Mouse (Mus musculus) intestine, postnatal 0 days (tissue): ENCODE data around the gene Plagl2. TPM values are rescaled to one million over a fixed set of nuclear protein-coding genes. Genes with fewer than 3 reads are reported as not detected.
A peak's percentile ranks its signal among the peaks of the same experiment; 100 is the strongest.
"Not testable (repeated sequence)": the region's sequence is repeated elsewhere in the genome, so short reads cannot be mapped to it uniquely, and the experiment has no call there.

Experiments
- ATAC-seq: fragments of 200-750 bp; cut with Nextera tagmentation; 2 replicates; pipeline ENCODE4 v1.8.0; 2017; ENCODE audit warnings: mild to moderate bottlenecking, moderate TSS enrichment, moderate library complexity
- H3K27ac ChIP-seq: fragments of 300-500 bp; sonication (generic); 2 replicates; pipeline ENCODE4 v1.5.1; 2014; ENCODE audit warnings: mild to moderate bottlenecking, low read depth, low read length, moderate library complexity
- H3K27me3 ChIP-seq: fragments of 300-500 bp; sonication (generic); replicated peaks from 2 replicates; pipeline ENCODE4 v1.6.1; 2014; ENCODE audit warnings: low read length, mixed read lengths; ENCODE audit not compliant: control insufficient read depth, insufficient read depth
- H3K36me3 ChIP-seq: fragments of 300-500 bp; sonication (generic); 2 replicates; pipeline ENCODE4 v1.6.1; 2014; ENCODE audit warnings: mild to moderate bottlenecking, moderate library complexity; ENCODE audit not compliant: control insufficient read depth, insufficient read depth
- H3K4me1 ChIP-seq: fragments of 300-500 bp; sonication (generic); replicated peaks from 2 replicates; pipeline ENCODE4 v1.6.1; 2014; ENCODE audit warnings: antibody characterized with exemption, low read length, mixed read lengths; ENCODE audit not compliant: control insufficient read depth, insufficient read depth
- H3K4me2 ChIP-seq: fragments of 300-500 bp; sonication (generic); replicated peaks from 2 replicates; pipeline ENCODE4 v1.6.1; 2014; ENCODE audit warnings: low read depth, mild to moderate bottlenecking, moderate library complexity
- H3K4me3 ChIP-seq: fragments of 300-500 bp; sonication (generic); 2 replicates; pipeline ENCODE4 v1.5.1; 2014; ENCODE audit warnings: low read depth, low read length
- H3K9ac ChIP-seq: fragments of 300-500 bp; sonication (generic); 2 replicates; pipeline ENCODE4 v1.6.1; 2014; ENCODE audit warnings: mild to moderate bottlenecking, low read depth, low read length
- H3K9me3 ChIP-seq: fragments of 300-500 bp; sonication (generic); 2 replicates; pipeline ENCODE4 v1.6.1; 2016; ENCODE audit warnings: mixed run types; ENCODE audit not compliant: control insufficient read depth
- CTCF ChIP-seq: sonication (generic); IDR thresholded peaks from 2 replicates; pipeline ENCODE4 v1.5.1; 2016; ENCODE audit warnings: low read depth, mild to moderate bottlenecking, control low read depth, antibody characterized with exemption, moderate library complexity
- WGBS: fragments of 180-500 bp; shearing (Covaris S2); extraction: QIAGEN DNeasy Blood & Tissue Kit; methylation state at CpG from one replicate; pipeline ENCODE4 v1.1.7; 2014; 5-methylcytosine and 5-hydroxymethylcytosine counted together
- polyA plus RNA-seq: library from polyadenylated mRNA; unstranded; fragments of >200 nt; fragmentation: Nextera tagmentation; extraction: Ambion mirVana; gene quantifications from 2 replicates; pipeline ENCODE4 v1.2.1, GENCODE M21; 2015

Gene Plagl2
- polyA plus RNA-seq, 1 experiment from 2014 or later = 54.4 TPM

DNA sequence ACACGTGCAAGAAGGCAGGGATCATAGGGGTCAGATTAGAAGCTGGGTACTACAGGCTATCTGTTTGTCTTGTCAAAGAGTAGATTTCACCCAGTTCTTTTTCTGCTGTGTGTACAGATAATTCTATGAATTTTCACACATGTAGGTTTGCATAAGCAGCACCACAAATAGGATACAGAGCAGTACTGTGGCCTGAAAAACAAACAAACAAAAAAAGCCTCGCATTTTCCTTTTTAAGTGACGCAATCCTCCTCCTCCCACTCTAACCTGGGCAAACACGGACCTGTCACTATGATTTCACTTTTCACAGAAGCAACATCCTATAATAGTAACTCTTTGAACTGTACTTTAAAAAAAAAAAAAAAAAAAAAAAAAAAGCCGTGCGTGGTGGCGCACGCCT lies 35.2 kb upstream of the Plagl2 start:
- ATAC-seq = no peak
- H3K4me3 ChIP-seq = no peak overlapping the region
- H3K36me3 ChIP-seq = no peaks in the 10 kb centered on the region
- H3K4me2 ChIP-seq = no peak overlapping the region
- H3K4me1 ChIP-seq = no peaks in the 10 kb centered on the region
- H3K27ac ChIP-seq = no peak overlapping the region
- TF ChIP-seq CTCF = no peak
- H3K9me3 ChIP-seq = no peaks in the 10 kb centered on the region
- H3K9ac ChIP-seq = no peak overlapping the region
- 88% methylated on average over 8 of the region's 8 CpGs for WGBS
- no peaks in the 10 kb centered on the region for H3K27me3 ChIP-seq

DNA sequence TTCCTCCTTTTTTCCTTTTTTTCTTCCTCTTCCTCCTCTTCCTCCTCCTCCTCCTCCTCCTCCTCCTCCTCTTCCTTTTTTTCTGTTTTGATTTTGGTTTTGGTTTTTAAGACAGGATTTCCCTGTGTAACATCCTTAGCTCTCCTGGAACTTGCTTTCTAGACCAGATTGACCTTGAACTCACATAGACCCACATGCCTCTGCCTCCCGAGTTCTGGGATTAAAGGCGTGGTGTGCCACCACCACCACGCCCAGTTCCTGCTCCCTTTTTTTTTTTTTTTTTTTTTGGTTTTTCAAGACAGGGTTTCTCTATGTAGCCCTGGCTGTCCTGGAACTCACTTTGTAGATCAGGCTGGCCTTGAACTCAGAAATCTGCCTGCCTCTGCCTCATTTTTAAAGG lies 34.4 kb upstream of the Plagl2 start:
- not testable (repeated sequence) for H3K9me3 ChIP-seq, H3K36me3 ChIP-seq, H3K4me1 ChIP-seq, H3K27me3 ChIP-seq, H3K27ac ChIP-seq, H3K4me3 ChIP-seq, H3K9ac ChIP-seq, H3K4me2 ChIP-seq, ATAC-seq
- WGBS = 77% methylated on average over 3 of the region's 3 CpGs

DNA sequence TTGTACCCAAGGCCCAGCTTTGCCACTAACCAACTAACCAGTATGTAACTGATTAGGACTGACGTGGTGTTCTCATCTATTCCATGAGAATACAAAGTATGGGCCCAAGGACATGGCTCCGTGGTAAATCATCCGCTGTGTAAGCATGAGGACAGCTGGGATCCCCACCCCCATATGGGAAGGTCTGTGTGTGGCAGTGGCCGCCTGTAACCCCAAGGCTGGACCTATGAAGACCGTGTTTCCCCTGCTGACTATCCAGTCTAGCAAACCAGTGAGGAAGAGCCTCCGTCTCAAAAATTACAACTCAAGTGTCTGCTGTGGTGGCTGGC lies 33.7 kb upstream of the Plagl2 start:
- H3K36me3 ChIP-seq = no peaks in the 10 kb centered on the region
- H3K27me3 ChIP-seq = no peaks in the 10 kb centered on the region
- no peak overlapping the region for H3K27ac ChIP-seq
- H3K4me1 ChIP-seq = no peaks in the 10 kb centered on the region
- ATAC-seq = no peak
- no peak overlapping the region for H3K9ac ChIP-seq
- no peak overlapping the region for H3K4me3 ChIP-seq
- WGBS = 66% methylated on average over 6 of the region's 6 CpGs
- no peaks in the 10 kb centered on the region for H3K9me3 ChIP-seq
- no peak for TF ChIP-seq CTCF
- no peak overlapping the region for H3K4me2 ChIP-seq

DNA sequence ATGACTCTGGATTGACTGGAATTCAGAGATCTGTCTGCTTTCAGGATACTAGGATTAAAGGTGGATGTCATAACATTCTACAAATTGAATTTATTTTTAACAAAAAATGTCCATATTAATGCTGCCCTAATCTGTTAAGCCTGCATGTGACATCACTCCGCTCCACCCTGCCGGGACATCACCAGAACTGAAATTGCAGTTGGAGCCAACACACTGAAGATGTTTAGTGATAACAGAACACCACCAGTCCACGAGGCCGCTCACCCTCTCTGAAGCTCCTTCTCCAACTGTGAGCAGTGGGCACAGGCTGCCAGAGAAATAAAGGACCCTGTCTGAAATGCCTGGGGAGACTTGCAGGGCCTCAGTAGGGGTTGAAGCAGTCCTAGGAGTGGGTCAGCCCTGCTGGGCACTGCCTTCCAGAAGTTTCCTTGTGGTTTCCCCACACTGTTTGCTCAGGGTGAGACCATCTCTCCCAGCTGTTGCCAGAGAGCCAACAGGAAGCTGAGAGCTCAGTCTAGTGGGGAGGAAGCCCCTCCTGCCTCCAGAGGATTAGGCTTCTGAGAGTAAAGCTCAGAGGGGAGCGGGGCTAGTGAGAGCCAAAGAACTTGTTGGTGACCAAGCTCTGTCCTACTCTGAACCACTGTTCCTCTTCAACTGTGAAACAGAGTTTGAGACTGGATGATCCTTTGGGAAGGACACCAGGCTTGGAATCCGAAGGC lies 33.1 kb upstream of the Plagl2 start:
- not testable (repeated sequence) for H3K27me3 ChIP-seq, H3K27ac ChIP-seq, H3K36me3 ChIP-seq, ATAC-seq, H3K4me3 ChIP-seq, H3K9me3 ChIP-seq, H3K4me1 ChIP-seq, H3K9ac ChIP-seq, H3K4me2 ChIP-seq
- 70% methylated on average over 6 of the region's 6 CpGs for WGBS

DNA sequence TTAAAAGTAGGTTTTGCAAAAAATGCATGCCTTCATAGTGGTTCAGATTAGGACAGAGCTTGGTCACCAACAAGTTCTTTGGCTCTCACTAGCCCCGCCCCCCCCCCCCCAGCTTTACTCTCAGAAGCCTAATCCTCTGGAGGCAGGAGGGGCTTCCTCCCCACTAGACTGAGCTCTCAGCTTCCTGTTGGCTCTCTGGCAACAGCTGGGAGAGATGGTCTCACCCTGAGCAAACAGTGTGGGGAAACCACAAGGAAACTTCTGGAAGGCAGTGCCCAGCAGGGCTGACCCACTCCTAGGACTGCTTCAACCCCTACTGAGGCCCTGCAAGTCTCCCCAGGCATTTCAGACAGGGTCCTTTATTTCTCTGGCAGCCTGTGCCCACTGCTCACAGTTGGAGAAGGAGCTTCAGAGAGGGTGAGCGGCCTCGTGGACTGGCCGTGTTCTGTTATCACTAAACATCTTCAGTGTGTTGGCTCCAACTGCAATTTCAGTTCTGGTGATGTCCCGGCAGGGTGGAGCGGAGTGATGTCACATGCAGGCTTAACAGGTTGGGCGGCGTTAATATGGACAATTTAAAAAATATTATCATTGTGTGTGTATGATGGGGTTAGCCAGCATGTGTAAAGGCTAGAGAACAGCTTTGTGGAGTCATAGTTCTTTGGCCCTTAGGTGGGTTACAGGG lies 29.1 kb upstream of the Plagl2 start:
- not testable (repeated sequence) for H3K9ac ChIP-seq, H3K27me3 ChIP-seq, H3K4me3 ChIP-seq, H3K4me1 ChIP-seq, H3K9me3 ChIP-seq, H3K27ac ChIP-seq, H3K4me2 ChIP-seq
- peaks cover 27% of the 10 kb centered on the region for H3K36me3 ChIP-seq
- peak; percentile 32 for ATAC-seq
- WGBS = 34% methylated on average over 8 of the region's 8 CpGs

DNA sequence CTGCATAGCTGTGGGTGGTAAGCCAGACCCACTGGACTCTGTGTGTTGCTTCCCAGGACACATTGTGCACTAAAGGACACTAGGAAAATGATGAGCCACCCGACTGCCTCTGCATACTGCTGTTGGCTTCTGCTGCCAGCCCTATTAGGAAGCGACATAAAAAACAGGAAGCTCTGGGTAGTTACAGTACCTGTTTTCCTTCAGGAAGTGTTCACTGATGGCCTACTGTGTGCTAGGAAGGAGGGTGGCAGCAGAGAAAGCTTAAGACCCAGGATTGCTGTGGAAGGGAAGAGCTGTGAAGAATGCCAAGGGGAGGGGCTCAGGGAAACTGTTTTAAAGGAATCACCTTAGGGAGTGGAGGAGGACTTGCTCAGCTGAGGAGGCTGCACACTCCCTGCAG lies 26.1 kb upstream of the Plagl2 start:
- Histone ChIP-seq H3K4me2 (no peak overlapping the region), H3K9ac (no peak overlapping the region), H3K4me1 (no peaks in the 10 kb centered on the region), H3K36me3 (peaks cover 56% of the 10 kb centered on the region), H3K9me3 (no peaks in the 10 kb centered on the region), H3K27ac (no peak overlapping the region), H3K27me3 (no peaks in the 10 kb centered on the region), H3K4me3 (no peak overlapping the region)
- TF ChIP-seq CTCF = no peak
- 86% methylated on average over 2 of the region's 2 CpGs for WGBS
- ATAC-seq = no peak
